In the genomic region with DNA sequence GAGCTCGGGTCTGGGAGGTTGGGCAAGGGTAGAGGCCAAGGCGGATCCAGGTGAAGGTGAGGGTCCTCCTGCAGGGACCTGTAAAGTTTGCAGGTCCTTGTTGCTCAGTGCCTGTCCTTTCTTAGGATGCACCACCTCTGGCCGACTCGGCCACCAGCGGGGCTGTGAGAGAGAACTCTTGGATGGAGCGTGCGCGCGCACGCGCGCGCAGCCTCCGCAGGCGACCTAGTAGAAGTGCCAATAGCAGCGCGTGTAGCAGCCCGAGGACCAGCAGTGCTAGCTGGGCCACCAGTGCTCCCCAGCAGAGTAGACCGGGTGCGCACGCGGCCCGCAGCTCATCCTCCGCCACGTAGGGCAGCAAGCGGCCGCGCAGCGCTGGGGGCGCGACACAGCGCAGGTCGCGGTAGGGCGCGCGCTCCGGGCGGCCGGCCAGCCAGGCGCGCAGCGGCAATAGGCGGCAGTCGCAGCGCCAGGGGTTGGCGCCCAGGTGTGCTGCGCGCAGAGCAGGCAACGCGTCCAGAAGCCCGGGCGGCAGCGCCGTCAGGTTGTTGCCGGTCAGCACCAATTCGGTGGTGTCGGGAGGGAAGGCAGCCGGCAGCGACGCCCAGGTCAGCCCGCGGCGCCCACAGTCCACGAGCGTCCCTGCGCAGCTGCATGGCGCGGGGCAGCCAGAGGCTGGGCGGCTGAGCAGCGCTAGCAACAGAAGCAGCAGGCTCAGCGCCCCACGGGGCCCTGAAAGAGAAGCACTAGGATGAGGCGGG, we compare ENCODE assay signal across 8 mouse cellular contexts. TPM values are rescaled to one million over a fixed set of nuclear protein-coding genes. Genes with fewer than 3 reads are reported as not detected.
DNase-seq lines count a peak whose midpoint lies in the region; ATAC-seq and TF ChIP-seq lines count a peak whose summit lies in the region.

No protein-coding gene starts in this region.

- peaks cover 2% of the 10 kb centered on the region; the same call in 1 of the 2 replicates for H3K4me1 ChIP-seq in forebrain, postnatal 0 days (ENCODE audit: insufficient read depth)
- H3K4me1 ChIP-seq in midbrain, embryonic 15.5 days: peaks cover 30% of the 10 kb centered on the region

- peak; percentile 44 for ATAC-seq in forebrain, postnatal 0 days
- ATAC-seq in midbrain, embryonic 15.5 days (replicated peaks): peak; percentile 24

- no peaks in the 10 kb centered on the region for H3K9me3 ChIP-seq in forebrain, postnatal 0 days (ENCODE audit: low read length)
- no peaks in the 10 kb centered on the region for H3K9me3 ChIP-seq in midbrain, embryonic 15.5 days

- H3K27me3 ChIP-seq in forebrain, postnatal 0 days (ENCODE audit: insufficient read depth, low read length): peaks cover 22% of the 10 kb centered on the region
- peaks cover 85% of the 10 kb centered on the region for H3K27me3 ChIP-seq in midbrain, embryonic 15.5 days (replicated peaks)

- peak overlapping the region; percentile 32 for H3K4me3 ChIP-seq in forebrain, postnatal 0 days (ENCODE audit: low read depth, low read length)
- peak overlapping the region; percentile 33 for H3K4me3 ChIP-seq in midbrain, embryonic 15.5 days

- 6% methylated on average over 72 of the region's 74 CpGs for WGBS in forebrain, postnatal 0 days
- WGBS in midbrain, embryonic 15.5 days: 3% methylated on average over 74 of the region's 74 CpGs

- H3K27ac ChIP-seq in forebrain, postnatal 0 days (ENCODE audit: low read depth, low read length): no peak overlapping the region
- no peak overlapping the region for H3K27ac ChIP-seq in midbrain, embryonic 15.5 days

- peak overlapping the region; percentile 37; the same call in 1 of the 2 replicates for H3K9ac ChIP-seq in forebrain, postnatal 0 days
- no peak overlapping the region for H3K9ac ChIP-seq in midbrain, embryonic 15.5 days

- peak overlapping the region; percentile 67 for H3K4me2 ChIP-seq in forebrain, postnatal 0 days (ENCODE audit: low read depth)
- peak overlapping the region; percentile 57 for H3K4me2 ChIP-seq in midbrain, embryonic 15.5 days

- peak; percentile 25 for DNase-seq in kidney, adult 18-20 months
- no peak for DNase-seq in kidney, adult 9 months
- DNase-seq in brain, adult 2 months (ENCODE audit: low read depth, low spot score): peak; percentile 84
- peak; percentile 74 for DNase-seq in forebrain, postnatal 0 days
- peak; percentile 8 to 40 for DNase-seq in kidney, postnatal 36 days
- DNase-seq in spleen, postnatal 36 days (ENCODE audit: low spot score in 2 of 2): no peak
- no peak for DNase-seq in urinary bladder, postnatal 25 days (ENCODE audit: low spot score)

- TF ChIP-seq CTCF in forebrain, postnatal 0 days (IDR thresholded peaks at IDR 0.05; ENCODE audit: low read depth): no peak

- peaks cover 44% of the 10 kb centered on the region for H3K36me3 ChIP-seq in forebrain, postnatal 0 days (ENCODE audit: insufficient read depth)
- H3K36me3 ChIP-seq in midbrain, embryonic 15.5 days (replicated peaks): peaks cover 39% of the 10 kb centered on the region

RNA-seq across cellular contexts. Expression of a gene that starts 1.4 kb away (rescaled TPM):
- 34.1 and 34.2 TPM in 2 replicates for total RNA-seq in forebrain, postnatal 0 days (2014; rRNA removed)
- polyA plus RNA-seq in forebrain, postnatal 0 days (2015; fragmentation: Nextera tagmentation; extraction: Ambion mirVana): 9.4 and 11.4 TPM in 2 replicates
- 13.1 and 13.7 TPM in 2 replicates for polyA plus RNA-seq in midbrain, embryonic 15.5 days (2015; fragmentation: Nextera tagmentation; extraction: Ambion mirVana)

RNA-seq across cellular contexts. Expression of a gene that starts 5.4 kb away (rescaled TPM):
- 32.7 and 33.4 TPM in 2 replicates for total RNA-seq in forebrain, postnatal 0 days (2014; rRNA removed)
- 3.6 and 4.9 TPM in 2 replicates for polyA plus RNA-seq in forebrain, postnatal 0 days (2015; fragmentation: Nextera tagmentation; extraction: Ambion mirVana)
- polyA plus RNA-seq in midbrain, embryonic 15.5 days (2015; fragmentation: Nextera tagmentation; extraction: Ambion mirVana): 22.8 and 23.3 TPM in 2 replicates

RNA-seq across cellular contexts. Expression of a gene that starts 9.0 kb away (rescaled TPM):
- 372 and 373 TPM in 2 replicates for total RNA-seq in forebrain, postnatal 0 days (2014; rRNA removed)
- 265 and 267 TPM in 2 replicates for polyA plus RNA-seq in forebrain, postnatal 0 days (2015; fragmentation: Nextera tagmentation; extraction: Ambion mirVana)
- 223 and 229 TPM in 2 replicates for polyA plus RNA-seq in midbrain, embryonic 15.5 days (2015; fragmentation: Nextera tagmentation; extraction: Ambion mirVana)

RNA-seq across cellular contexts. Expression of a gene that starts 30.3 kb away (rescaled TPM):
- total RNA-seq in forebrain, postnatal 0 days (2014; rRNA removed): 0.71 and 1.2 TPM in 2 replicates
- polyA plus RNA-seq in forebrain, postnatal 0 days (2015; fragmentation: Nextera tagmentation; extraction: Ambion mirVana): 0.70 and 0.90 TPM in 2 replicates
- polyA plus RNA-seq in midbrain, embryonic 15.5 days (2015; fragmentation: Nextera tagmentation; extraction: Ambion mirVana): 0.80 and 0.98 TPM in 2 replicates

Comparison
In these comparisons a context has a peak if more than half of its experiments do, and no peak if none do; other contexts are left out.
1. DNase-seq: peak in kidney, adult 18-20 months (single experiment), brain, adult 2 months (single experiment), forebrain, postnatal 0 days (single experiment) and kidney, postnatal 36 days (2 of 2); none in kidney, adult 9 months (single experiment), spleen, postnatal 36 days (0 of 2) and urinary bladder, postnatal 25 days (single experiment).